Mouse (Mus musculus) forebrain, embryonic 15.5 days (tissue): ENCODE data around the gene Tmem234. TPM values are rescaled to one million over a fixed set of nuclear protein-coding genes. Genes with fewer than 3 reads are reported as not detected.
A peak's percentile ranks its signal among the peaks of the same experiment; 100 is the strongest.

ENCODE experiments used
- ATAC-seq: fragments of 200-750 bp; cut with Nextera tagmentation; replicated peaks from 2 replicates; pipeline ENCODE4 v1.8.0; 2017; ENCODE audit warnings: mild to moderate bottlenecking, moderate TSS enrichment, moderate library complexity
- H3K27ac ChIP-seq: fragments of 300-500 bp; sonication (generic); replicated peaks from 2 replicates; pipeline ENCODE4 v1.5.1; 2015; ENCODE audit warnings: mild to moderate bottlenecking, inconsistent platforms
- H3K27me3 ChIP-seq: fragments of 300-500 bp; sonication (generic); 2 replicates; pipeline ENCODE4 v1.6.1; 2015; ENCODE audit warnings: inconsistent platforms
- H3K36me3 ChIP-seq: fragments of 300-500 bp; sonication (generic); 2 replicates; pipeline ENCODE4 v1.6.1; 2015; ENCODE audit warnings: mild to moderate bottlenecking, inconsistent platforms
- H3K4me1 ChIP-seq: fragments of 300-500 bp; sonication (generic); 2 replicates; pipeline ENCODE4 v1.6.1; 2015; ENCODE audit warnings: inconsistent platforms
- H3K4me2 ChIP-seq: fragments of 300-500 bp; sonication (generic); replicated peaks from 2 replicates; pipeline ENCODE4 v1.6.1; 2015; ENCODE audit warnings: mild to moderate bottlenecking, inconsistent platforms
- H3K4me3 ChIP-seq: fragments of 300-500 bp; sonication (generic); 2 replicates; pipeline ENCODE4 v1.5.1; 2015; ENCODE audit warnings: mild to moderate bottlenecking, inconsistent platforms
- H3K9ac ChIP-seq: fragments of 300-500 bp; sonication (generic); replicated peaks from 2 replicates; pipeline ENCODE4 v1.6.1; 2015; ENCODE audit warnings: mild to moderate bottlenecking, inconsistent platforms
- H3K9me3 ChIP-seq: fragments of 300-500 bp; sonication (generic); 2 replicates; pipeline ENCODE4 v1.6.1; 2016; ENCODE audit warnings: inconsistent platforms
- WGBS: fragments of 180-500 bp; shearing (Covaris S2); methylation state at CpG from one replicate; pipeline ENCODE4 v1.1.7; 2015; ENCODE audit warnings: mixed read lengths; 5-methylcytosine and 5-hydroxymethylcytosine counted together
- polyA plus RNA-seq: library from polyadenylated mRNA; unstranded; fragments of >200 nt; fragmentation: Nextera tagmentation; extraction: Ambion mirVana; gene quantifications from 2 replicates; pipeline ENCODE4 v1.2.1, GENCODE M21; 2015

Gene Tmem234
- polyA plus RNA-seq, 1 experiment from 2014 or later = 160 TPM

- H3K4me1 ChIP-seq = no peaks in the 10 kb centered on the region
- ATAC-seq = no peak
- 92% methylated on average over 6 of the region's 6 CpGs for WGBS
- H3K27ac ChIP-seq = no peak overlapping the region
- H3K4me3 ChIP-seq = no peak overlapping the region
- no peaks in the 10 kb centered on the region for H3K9me3 ChIP-seq
- H3K4me2 ChIP-seq = no peak overlapping the region
- H3K9ac ChIP-seq = no peak overlapping the region
- H3K27me3 ChIP-seq = no peaks in the 10 kb centered on the region
- no peaks in the 10 kb centered on the region for H3K36me3 ChIP-seq
Measured at GRCm38 (mm10) chr4:129570028-129570427, 30.4 kb upstream of the Tmem234 start.

GRCm38 (mm10) chr4:129571551-129572084, 28.9 kb upstream of the Tmem234 start:
- Histone ChIP-seq H3K4me2 (no peak overlapping the region), H3K36me3 (no peaks in the 10 kb centered on the region), H3K9ac (no peak overlapping the region), H3K27ac (no peak overlapping the region), H3K4me1 (no peaks in the 10 kb centered on the region), H3K4me3 (no peak overlapping the region), H3K27me3 (no peaks in the 10 kb centered on the region), H3K9me3 (no peaks in the 10 kb centered on the region)
- WGBS = 77% methylated on average over 8 of the region's 8 CpGs
- ATAC-seq = no peak

- H3K27ac ChIP-seq = no peak overlapping the region
- no peaks in the 10 kb centered on the region for H3K36me3 ChIP-seq
- H3K4me1 ChIP-seq = peaks cover 5% of the 10 kb centered on the region; the same call in 1 of the 2 replicates
- no peak overlapping the region for H3K9ac ChIP-seq
- H3K4me2 ChIP-seq = no peak overlapping the region
- no peaks in the 10 kb centered on the region for H3K9me3 ChIP-seq
- WGBS = 82% methylated on average over 13 of the region's 13 CpGs
- H3K27me3 ChIP-seq = no peaks in the 10 kb centered on the region
- no peak overlapping the region for H3K4me3 ChIP-seq
- ATAC-seq = no peak
Measured at GRCm38 (mm10) chr4:129572236-129573092, 28.0 kb upstream of the Tmem234 start.

GRCm38 (mm10) chr4:129573093-129573370, 27.4 kb upstream of the Tmem234 start:
- Histone ChIP-seq H3K9ac (no peak overlapping the region), H3K4me1 (peaks cover 5% of the 10 kb centered on the region; the same call in 1 of the 2 replicates), H3K27ac (no peak overlapping the region), H3K27me3 (no peaks in the 10 kb centered on the region), H3K4me3 (no peak overlapping the region), H3K4me2 (no peak overlapping the region), H3K9me3 (no peaks in the 10 kb centered on the region), H3K36me3 (no peaks in the 10 kb centered on the region)
- WGBS = 97% methylated on average over 4 of the region's 4 CpGs
- ATAC-seq = no peak

- Histone ChIP-seq H3K27me3 (no peaks in the 10 kb centered on the region), H3K36me3 (no peaks in the 10 kb centered on the region), H3K9ac (no peak within 1 kb of the TSS), H3K9me3 (no peaks in the 10 kb centered on the region), H3K4me2 (no peak within 1 kb of the TSS), H3K4me3 (no peak within 1 kb of the TSS), H3K4me1 (peaks cover 5% of the 10 kb centered on the region; the same call in 1 of the 2 replicates), H3K27ac (no peak within 1 kb of the TSS)
- ATAC-seq = no peak
- 91% methylated on average over 8 of the region's 8 CpGs for WGBS
Measured at GRCm38 (mm10) chr4:129573430-129573829, 27.0 kb upstream of the Tmem234 start, which contains the start of gene Lck. Lck (minus strand) TSS chr4:129573641.

GRCm38 (mm10) chr4:129575171-129575844, 25.2 kb upstream of the Tmem234 start:
- peaks cover 5% of the 10 kb centered on the region; the same call in 1 of the 2 replicates for H3K4me1 ChIP-seq
- 61% methylated on average over 7 of the region's 8 CpGs for WGBS
- no peak overlapping the region for H3K27ac ChIP-seq
- H3K27me3 ChIP-seq = no peaks in the 10 kb centered on the region
- ATAC-seq = no peak
- no peak overlapping the region for H3K9ac ChIP-seq
- H3K4me3 ChIP-seq = no peak overlapping the region
- H3K9me3 ChIP-seq = no peaks in the 10 kb centered on the region
- no peak overlapping the region for H3K4me2 ChIP-seq
- H3K36me3 ChIP-seq = no peaks in the 10 kb centered on the region

- no peak overlapping the region for H3K4me3 ChIP-seq
- H3K4me1 ChIP-seq = peaks cover 5% of the 10 kb centered on the region; the same call in 1 of the 2 replicates
- no peaks in the 10 kb centered on the region for H3K36me3 ChIP-seq
- WGBS = 30% methylated on average over 21 of the region's 21 CpGs
- H3K27ac ChIP-seq = no peak overlapping the region
- no peaks in the 10 kb centered on the region for H3K9me3 ChIP-seq
- no peak overlapping the region for H3K9ac ChIP-seq
- no peak overlapping the region; the same call in 1 of the 2 replicates for H3K4me2 ChIP-seq
- no peaks in the 10 kb centered on the region for H3K27me3 ChIP-seq
- ATAC-seq = no peak
Measured at GRCm38 (mm10) chr4:129576863-129577491, 23.5 kb upstream of the Tmem234 start.

GRCm38 (mm10) chr4:129577688-129578087, 22.8 kb upstream of the Tmem234 start:
- Histone ChIP-seq H3K4me3 (no peak overlapping the region), H3K27ac (no peak overlapping the region), H3K9me3 (no peaks in the 10 kb centered on the region), H3K9ac (no peak overlapping the region), H3K27me3 (no peaks in the 10 kb centered on the region), H3K36me3 (no peaks in the 10 kb centered on the region), H3K4me2 (no peak overlapping the region), H3K4me1 (peaks cover 5% of the 10 kb centered on the region; the same call in 1 of the 2 replicates)
- ATAC-seq = no peak
- WGBS = 81% methylated on average over 7 of the region's 7 CpGs

GRCm38 (mm10) chr4:129578466-129578865, 22.0 kb upstream of the Tmem234 start, which contains the start of gene Fam167b:
Fam167b (minus strand) TSS chr4:129578549.
- Histone ChIP-seq H3K4me3 (no peak within 1 kb of the TSS), H3K4me2 (no peak within 1 kb of the TSS), H3K36me3 (no peaks in the 10 kb centered on the region), H3K9ac (no peak within 1 kb of the TSS), H3K27me3 (no peaks in the 10 kb centered on the region), H3K9me3 (no peaks in the 10 kb centered on the region), H3K27ac (no peak within 1 kb of the TSS), H3K4me1 (peaks cover 5% of the 10 kb centered on the region; the same call in 1 of the 2 replicates)
- ATAC-seq = no peak
- WGBS = 95% methylated on average over 5 of the region's 5 CpGs

- Histone ChIP-seq H3K27ac (no peak overlapping the region), H3K9ac (no peak overlapping the region), H3K36me3 (no peaks in the 10 kb centered on the region), H3K4me2 (no peak overlapping the region), H3K4me3 (no peak overlapping the region), H3K9me3 (no peaks in the 10 kb centered on the region), H3K4me1 (peaks cover 14% of the 10 kb centered on the region), H3K27me3 (0 out of 2 replicates have a peak, but pooled peaks cover 2% of the 10 kb centered on the region)
- WGBS = 72% methylated on average over 7 of the region's 7 CpGs
- no peak for ATAC-seq
Measured at GRCm38 (mm10) chr4:129580347-129580746, 20.1 kb upstream of the Tmem234 start.

- Histone ChIP-seq H3K27me3 (0 out of 2 replicates have a peak, but pooled peaks cover 2% of the 10 kb centered on the region), H3K9ac (no peak overlapping the region), H3K4me1 (peaks cover 10% of the 10 kb centered on the region), H3K4me2 (no peak overlapping the region), H3K27ac (no peak overlapping the region), H3K9me3 (no peaks in the 10 kb centered on the region), H3K4me3 (no peak overlapping the region), H3K36me3 (no peaks in the 10 kb centered on the region)
- ATAC-seq = no peak
- 79% methylated on average over 1 of the region's 1 CpGs for WGBS
Measured at GRCm38 (mm10) chr4:129582251-129582650, 18.2 kb upstream of the Tmem234 start.

GRCm38 (mm10) chr4:129584370-129584769, 16.1 kb upstream of the Tmem234 start:
- Histone ChIP-seq H3K9ac (no peak overlapping the region), H3K4me2 (peak overlapping the region; percentile 48; the same call in 1 of the 2 replicates), H3K27ac (no peak overlapping the region), H3K4me1 (peaks cover 10% of the 10 kb centered on the region), H3K27me3 (0 out of 2 replicates have a peak, but pooled peaks cover 2% of the 10 kb centered on the region), H3K9me3 (no peaks in the 10 kb centered on the region), H3K36me3 (no peaks in the 10 kb centered on the region), H3K4me3 (peak overlapping the region; percentile 37)
- ATAC-seq = no peak
- WGBS = 82% methylated on average over 1 of the region's 1 CpGs
